Mouse (Mus musculus) liver, postnatal 0 days (tissue): ENCODE measurements around the gene Rgp1. TPM values are rescaled to one million over a fixed set of nuclear protein-coding genes. Genes with fewer than 3 reads are reported as not detected.

ENCODE experiments used
- ATAC-seq: fragments of 200-750 bp; cut with Nextera tagmentation; 2 replicates; pipeline ENCODE4 v1.8.0; 2017; ENCODE audit warnings: mild to moderate bottlenecking, moderate library complexity
- DNase-seq: peaks from one replicate; pipeline ENCODE4 v3.0.0-alpha.2; 2016
- H3K27ac ChIP-seq: fragments of 300-500 bp; sonication (generic); 2 replicates; pipeline ENCODE4 v1.5.1; 2014; ENCODE audit warnings: antibody characterized with exemption, moderate library complexity, mild to moderate bottlenecking, low read depth
- H3K27me3 ChIP-seq: fragments of 300-500 bp; sonication (generic); 2 replicates; pipeline ENCODE4 v1.6.1; 2014; ENCODE audit warnings: low read length, control low read depth, mixed read lengths; ENCODE audit not compliant: insufficient read depth
- H3K36me3 ChIP-seq: fragments of 300-500 bp; sonication (generic); replicated peaks from 2 replicates; pipeline ENCODE4 v1.6.1; 2014; ENCODE audit warnings: mild to moderate bottlenecking, control low read depth, low read length, moderate library complexity, mixed read lengths; ENCODE audit not compliant: insufficient read depth
- H3K4me1 ChIP-seq: fragments of 300-500 bp; sonication (generic); 2 replicates; pipeline ENCODE4 v1.6.1; 2014; ENCODE audit warnings: antibody characterized with exemption, mild to moderate bottlenecking, control low read depth; ENCODE audit not compliant: insufficient read depth
- H3K4me2 ChIP-seq: fragments of 300-500 bp; sonication (generic); 2 replicates; pipeline ENCODE4 v1.6.1; 2014; ENCODE audit warnings: low read depth, mild to moderate bottlenecking, low read length, moderate library complexity, mixed read lengths
- H3K4me3 ChIP-seq: fragments of 300-500 bp; sonication (generic); 2 replicates; pipeline ENCODE4 v1.5.1; 2014; ENCODE audit warnings: low read depth, low read length
- H3K9ac ChIP-seq: fragments of 300-500 bp; sonication (generic); replicated peaks from 2 replicates; pipeline ENCODE4 v1.6.1; 2014; ENCODE audit warnings: mild to moderate bottlenecking, moderate library complexity
- H3K9me3 ChIP-seq: fragments of 300-500 bp; sonication (generic); 2 replicates; pipeline ENCODE4 v1.6.1; 2016; ENCODE audit warnings: mild to moderate bottlenecking, control low read depth, low read length, mixed read lengths
- CTCF ChIP-seq: sonication (generic); IDR thresholded peaks from 2 replicates; pipeline ENCODE4 v1.5.1; 2016; ENCODE audit warnings: antibody characterized with exemption, low read depth
- EP300 ChIP-seq: IDR thresholded peaks from 2 replicates; pipeline ENCODE4 v1.6.1; 2016; ENCODE audit warnings: antibody characterized with exemption, low read depth, mild to moderate bottlenecking
- WGBS: fragments of 180-500 bp; shearing (Covaris S2); extraction: QIAGEN DNeasy Blood & Tissue Kit; methylation state at CpG from one replicate; pipeline ENCODE4 v1.1.7; 2014; ENCODE audit not compliant: insufficient replicate concordance; 5-methylcytosine and 5-hydroxymethylcytosine counted together
- polyA plus RNA-seq: library from polyadenylated mRNA; unstranded; fragments of >200 nt; fragmentation: Nextera tagmentation; extraction: Ambion mirVana; gene quantifications from 2 replicates; pipeline ENCODE4 v1.2.1, GENCODE M21; 2015

The Rgp1 gene
- 6.3 and 7.3 TPM in 2 replicates for polyA plus RNA-seq

GRCm38 (mm10) chr4:43578376-43579204 is at the start of gene Rgp1, which contains the start of gene Gba2:
Gene Rgp1, plus strand, starts transcription at chr4:43578715.
Gene Gba2, minus strand, starts transcription at chr4:43578873.
- Histone ChIP-seq H3K27ac (peak within 1 kb of the TSS; percentile 87), H3K4me1 (peaks cover 22% of the 10 kb centered on the region), H3K4me3 (peak within 1 kb of the TSS; percentile 92), H3K36me3 (peaks cover 44% of the 10 kb centered on the region), H3K9ac (peak within 1 kb of the TSS; percentile 86), H3K27me3 (no peaks in the 10 kb centered on the region), H3K9me3 (no peaks in the 10 kb centered on the region), H3K4me2 (peak within 1 kb of the TSS; percentile 91)
- peak; percentile 94 for DNase-seq
- peak; percentile 99 for ATAC-seq
- under 1% methylated on average over 67 of the region's 76 CpGs for whole genome bisulfite sequencing
- TF ChIP-seq EP300 = no peak
- TF ChIP-seq CTCF = no peak

DNA sequence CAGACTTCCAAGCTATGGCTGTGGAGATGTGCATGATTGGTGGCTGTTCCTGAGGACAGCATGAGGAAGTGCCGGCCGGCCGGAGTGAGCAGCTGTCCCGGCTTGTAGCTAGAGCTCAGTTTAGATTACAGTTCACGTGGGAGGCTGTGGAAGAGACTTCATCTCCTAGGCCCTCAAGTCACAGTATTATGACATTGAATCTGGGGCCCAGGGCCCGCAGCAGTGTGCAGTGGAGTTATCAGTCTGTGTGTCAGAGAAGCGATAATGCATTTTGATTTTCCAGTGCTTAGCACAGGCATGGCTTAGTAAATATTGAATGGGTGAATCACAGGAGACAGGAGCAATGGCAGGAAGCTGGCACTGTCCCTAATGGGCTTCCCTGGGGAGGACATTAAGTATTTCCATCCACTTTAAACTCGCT is 48.4 kb upstream of the Rgp1 start:
- DNase-seq (no peak), ATAC-seq (no peak)
- H3K4me2 ChIP-seq = no peak overlapping the region
- no peak for TF ChIP-seq CTCF
- no peak for TF ChIP-seq EP300
- no peaks in the 10 kb centered on the region for H3K9me3 ChIP-seq
- 56% methylated on average over 8 of the region's 8 CpGs for WGBS
- no peak overlapping the region for H3K9ac ChIP-seq
- no peaks in the 10 kb centered on the region for H3K4me1 ChIP-seq
- peaks cover 48% of the 10 kb centered on the region for H3K36me3 ChIP-seq
- H3K27ac ChIP-seq = no peak overlapping the region
- H3K27me3 ChIP-seq = peaks cover 4% of the 10 kb centered on the region; the same call in 1 of the 2 replicates
- no peak overlapping the region for H3K4me3 ChIP-seq

- no peak overlapping the region for H3K27ac ChIP-seq
- ATAC-seq (peak; percentile 36; the same call in 1 of the 2 replicates), DNase-seq (peak; percentile 87)
- H3K27me3 ChIP-seq = no peaks in the 10 kb centered on the region; the same call in 1 of the 2 replicates
- H3K4me1 ChIP-seq = no peaks in the 10 kb centered on the region
- no peak overlapping the region for H3K4me2 ChIP-seq
- peak; percentile 89 for TF ChIP-seq CTCF
- no peak for TF ChIP-seq EP300
- H3K36me3 ChIP-seq = peaks cover 52% of the 10 kb centered on the region
- no peaks in the 10 kb centered on the region for H3K9me3 ChIP-seq
- H3K9ac ChIP-seq = no peak overlapping the region
- no peak overlapping the region for H3K4me3 ChIP-seq
- 24% methylated on average over 7 of the region's 7 CpGs for WGBS
These were observed 47.9 kb upstream of the Rgp1 start for GRCm38 (mm10) chr4:43530581-43530980.

DNA sequence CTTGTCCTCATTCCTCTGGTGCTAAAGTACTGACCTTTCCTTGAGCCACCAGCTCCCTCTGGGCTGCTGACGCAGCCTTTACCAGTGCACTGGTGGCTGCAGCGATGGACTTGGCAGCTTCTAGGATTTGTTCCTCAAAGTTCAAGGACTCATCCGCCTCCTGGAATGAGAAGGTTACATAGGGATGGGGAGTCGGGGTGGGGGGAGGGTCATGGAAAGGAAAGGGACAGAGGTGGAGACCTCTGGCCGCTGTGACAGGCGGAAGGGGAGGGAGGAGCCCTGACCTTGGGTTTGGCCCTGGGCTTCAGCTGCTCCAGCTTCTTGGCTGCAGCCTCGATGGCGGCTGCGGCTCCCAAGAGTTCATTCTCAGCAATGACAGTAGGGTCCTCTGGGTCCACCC is 45.2 kb upstream of the Rgp1 start:
- H3K9me3 ChIP-seq = no peaks in the 10 kb centered on the region
- H3K36me3 ChIP-seq = peaks cover 78% of the 10 kb centered on the region
- H3K4me3 ChIP-seq = no peak overlapping the region
- H3K27ac ChIP-seq = no peak overlapping the region
- H3K4me1 ChIP-seq = no peaks in the 10 kb centered on the region
- no peak overlapping the region for H3K4me2 ChIP-seq
- TF ChIP-seq EP300 = no peak
- TF ChIP-seq CTCF = no peak
- no peak for DNase-seq
- no peak overlapping the region for H3K9ac ChIP-seq
- no peak for ATAC-seq
- no peaks in the 10 kb centered on the region for H3K27me3 ChIP-seq
- WGBS = 75% methylated on average over 9 of the region's 9 CpGs

DNA sequence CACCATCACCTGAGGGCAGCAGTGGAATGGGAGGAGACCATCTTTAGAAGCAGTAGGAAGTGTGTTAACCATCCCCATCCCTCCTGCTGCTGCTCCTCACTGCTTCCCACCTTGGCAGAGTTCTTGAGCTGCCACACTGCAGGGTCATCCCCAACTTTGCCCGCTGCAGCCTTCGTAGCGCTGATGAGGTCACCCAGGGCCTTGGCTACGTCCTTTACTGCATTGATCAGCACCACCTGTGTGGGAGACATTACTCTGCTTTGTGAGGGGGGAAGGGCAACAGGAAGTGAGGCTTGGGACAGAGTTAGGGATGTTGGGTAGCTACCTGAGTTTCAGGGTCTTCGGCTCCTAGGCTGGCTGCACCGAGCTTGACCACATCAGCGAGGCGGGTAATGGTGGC is 42.9 kb upstream of the Rgp1 start:
- Histone ChIP-seq H3K4me3 (no peak overlapping the region), H3K27me3 (no peaks in the 10 kb centered on the region), H3K27ac (no peak overlapping the region), H3K36me3 (peaks cover 97% of the 10 kb centered on the region), H3K4me2 (no peak overlapping the region), H3K9ac (no peak overlapping the region), H3K9me3 (no peaks in the 10 kb centered on the region), H3K4me1 (no peaks in the 10 kb centered on the region)
- no peak for ATAC-seq
- 97% methylated on average over 8 of the region's 8 CpGs for WGBS
- no peak for DNase-seq
- TF ChIP-seq EP300 (no peak), CTCF (no peak)

- DNase-seq = no peak
- Histone ChIP-seq H3K27me3 (no peaks in the 10 kb centered on the region), H3K4me3 (no peak overlapping the region), H3K27ac (no peak overlapping the region), H3K4me1 (no peaks in the 10 kb centered on the region), H3K9ac (no peak overlapping the region), H3K36me3 (peaks cover 94% of the 10 kb centered on the region), H3K4me2 (no peak overlapping the region), H3K9me3 (no peaks in the 10 kb centered on the region)
- 91% methylated on average over 9 of the region's 9 CpGs for WGBS
- TF ChIP-seq EP300 (no peak), CTCF (no peak)
- no peak for ATAC-seq
These were observed 42.5 kb upstream of the Rgp1 start for GRCm38 (mm10) chr4:43536031-43536430.
